Mouse (Mus musculus): ENCODE measurements around the gene Csn3. TPM values are rescaled to one million over a fixed set of nuclear protein-coding genes. Genes with fewer than 3 reads are reported as not detected.

The Csn3 gene
- total RNA-seq (2014; fragmentation: Nextera tagmentation) (not detected in 2 replicates), total RNA-seq (2017) (0.16 and 0.23 TPM in 2 replicates), polyA plus RNA-seq (2012) (not detected in 2 replicates)

GRCm38 (mm10) chr5:87925372-87925771 lies at the start of gene Csn3:
TSS of gene Csn3 (plus strand) at chr5:87925579.
- DNase-seq (ENCODE audit: low spot score) (no peak), ATAC-seq (ENCODE audit: extremely low read depth, insufficient number of reproducible peaks, low FRiP score, poor library complexity, severe bottlenecking) (no peak)
- Histone ChIP-seq H3K9me3 (replicated peaks) (no peaks in the 10 kb centered on the region), H3K36me3 (replicated peaks) (no peaks in the 10 kb centered on the region), H3K4me3 (ENCODE audit: low read depth, low read length) (no peak within 1 kb of the TSS), H3K27me3 (ENCODE audit: insufficient read depth, low read length) (no peaks in the 10 kb centered on the region), H3K4me1 (ENCODE audit: insufficient read depth, low read depth, low read length) (no peaks in the 10 kb centered on the region)
- no peak for TF ChIP-seq POLR2AphosphoS5 (IDR thresholded peaks at IDR 0.05; ENCODE audit: insufficient replicate concordance, low read depth, low read length)

- Histone ChIP-seq H3K4me3 (ENCODE audit: low read depth, low read length) (no peak within 1 kb of the TSS), H3K4me1 (ENCODE audit: insufficient read depth, low read depth, low read length) (no peaks in the 10 kb centered on the region), H3K27me3 (ENCODE audit: insufficient read depth, low read length) (no peaks in the 10 kb centered on the region), H3K9me3 (replicated peaks) (no peaks in the 10 kb centered on the region), H3K36me3 (replicated peaks) (no peaks in the 10 kb centered on the region)
- DNase-seq (ENCODE audit: low spot score): no peak
- no peak for ATAC-seq (ENCODE audit: extremely low read depth, insufficient number of reproducible peaks, low FRiP score, poor library complexity, severe bottlenecking)
- no peak for TF ChIP-seq TAL1 (conservative IDR thresholded peaks at IDR 0.05; ENCODE audit: low read depth, low read length)
- no peak for TF ChIP-seq POLR2AphosphoS5 (IDR thresholded peaks at IDR 0.05; ENCODE audit: insufficient replicate concordance, low read depth, low read length)
- no peak for TF ChIP-seq GATA1 (IDR thresholded peaks at IDR 0.05; ENCODE audit: borderline replicate concordance, low read length)
- no peak for TF ChIP-seq CTCF (IDR thresholded peaks at IDR 0.05; ENCODE audit: low read depth, low read length)
- no peak for TF ChIP-seq GATA2 (IDR thresholded peaks at IDR 0.05; ENCODE audit: borderline replicate concordance, low read depth, low read length)
Measured at GRCm38 (mm10) chr5:87884729-87885128, 40.6 kb upstream of the Csn3 start, which contains the start of gene Odam. TSS of gene Odam (plus strand) at chr5:87885029.

- ATAC-seq (ENCODE audit: extremely low read depth, insufficient number of reproducible peaks, low FRiP score, poor library complexity, severe bottlenecking): no peak
- Histone ChIP-seq H3K4me1 (ENCODE audit: insufficient read depth, low read depth, low read length) (no peaks in the 10 kb centered on the region), H3K36me3 (replicated peaks) (no peaks in the 10 kb centered on the region), H3K9me3 (replicated peaks) (no peaks in the 10 kb centered on the region), H3K27me3 (ENCODE audit: insufficient read depth, low read length) (no peaks in the 10 kb centered on the region), H3K4me3 (ENCODE audit: low read depth, low read length) (no peak overlapping the region)
- TF ChIP-seq POLR2AphosphoS5 (IDR thresholded peaks at IDR 0.05; ENCODE audit: insufficient replicate concordance, low read depth, low read length): no peak
- no peak for TF ChIP-seq GATA2 (IDR thresholded peaks at IDR 0.05; ENCODE audit: borderline replicate concordance, low read depth, low read length)
- no peak for TF ChIP-seq GATA1 (IDR thresholded peaks at IDR 0.05; ENCODE audit: borderline replicate concordance, low read length)
- TF ChIP-seq CTCF (IDR thresholded peaks at IDR 0.05; ENCODE audit: low read depth, low read length): no peak
- TF ChIP-seq TAL1 (conservative IDR thresholded peaks at IDR 0.05; ENCODE audit: low read depth, low read length): no peak
- DNase-seq (ENCODE audit: low spot score): no peak
Measured at GRCm38 (mm10) chr5:87931603-87932002, 6.2 kb downstream of the Csn3 start.

- Histone ChIP-seq H3K36me3 (replicated peaks) (no peaks in the 10 kb centered on the region), H3K27me3 (ENCODE audit: insufficient read depth, low read length) (no peaks in the 10 kb centered on the region), H3K9me3 (replicated peaks) (no peaks in the 10 kb centered on the region; the same call in 1 of the 2 replicates), H3K4me1 (ENCODE audit: insufficient read depth, low read depth, low read length) (no peaks in the 10 kb centered on the region), H3K4me3 (ENCODE audit: low read depth, low read length) (no peak overlapping the region)
- ATAC-seq (ENCODE audit: extremely low read depth, insufficient number of reproducible peaks, low FRiP score, poor library complexity, severe bottlenecking) (no peak), DNase-seq (ENCODE audit: low spot score) (no peak)
- no peak for TF ChIP-seq POLR2AphosphoS5 (IDR thresholded peaks at IDR 0.05; ENCODE audit: insufficient replicate concordance, low read depth, low read length)
- no peak for TF ChIP-seq TAL1 (conservative IDR thresholded peaks at IDR 0.05; ENCODE audit: low read depth, low read length)
- TF ChIP-seq GATA1 (IDR thresholded peaks at IDR 0.05; ENCODE audit: borderline replicate concordance, low read length): no peak
- no peak for TF ChIP-seq GATA2 (IDR thresholded peaks at IDR 0.05; ENCODE audit: borderline replicate concordance, low read depth, low read length)
- no peak for TF ChIP-seq CTCF (IDR thresholded peaks at IDR 0.05; ENCODE audit: low read depth, low read length)
Measured at GRCm38 (mm10) chr5:87940752-87941151, 15.4 kb downstream of the Csn3 start.

- TF ChIP-seq POLR2AphosphoS5 (IDR thresholded peaks at IDR 0.05; ENCODE audit: insufficient replicate concordance, low read depth, low read length) (no peak), GATA2 (IDR thresholded peaks at IDR 0.05; ENCODE audit: borderline replicate concordance, low read depth, low read length) (no peak), GATA1 (IDR thresholded peaks at IDR 0.05; ENCODE audit: borderline replicate concordance, low read length) (no peak), CTCF (IDR thresholded peaks at IDR 0.05; ENCODE audit: low read depth, low read length) (no peak), TAL1 (conservative IDR thresholded peaks at IDR 0.05; ENCODE audit: low read depth, low read length) (no peak)
- Histone ChIP-seq H3K9me3 (replicated peaks) (no peaks in the 10 kb centered on the region; the same call in 1 of the 2 replicates), H3K36me3 (replicated peaks) (no peaks in the 10 kb centered on the region), H3K4me3 (ENCODE audit: low read depth, low read length) (no peak overlapping the region), H3K4me1 (ENCODE audit: insufficient read depth, low read depth, low read length) (no peaks in the 10 kb centered on the region), H3K27me3 (ENCODE audit: insufficient read depth, low read length) (no peaks in the 10 kb centered on the region)
- no peak for DNase-seq (ENCODE audit: low spot score)
- ATAC-seq (ENCODE audit: extremely low read depth, insufficient number of reproducible peaks, low FRiP score, poor library complexity, severe bottlenecking): no peak
Measured at GRCm38 (mm10) chr5:87942515-87942914, 17.1 kb downstream of the Csn3 start.

- no peak for ATAC-seq (ENCODE audit: extremely low read depth, insufficient number of reproducible peaks, low FRiP score, poor library complexity, severe bottlenecking)
- Histone ChIP-seq H3K27me3 (ENCODE audit: insufficient read depth, low read length) (no peaks in the 10 kb centered on the region), H3K36me3 (replicated peaks) (no peaks in the 10 kb centered on the region), H3K9me3 (replicated peaks) (no peaks in the 10 kb centered on the region), H3K4me3 (ENCODE audit: low read depth, low read length) (no peak overlapping the region), H3K4me1 (ENCODE audit: insufficient read depth, low read depth, low read length) (no peaks in the 10 kb centered on the region)
- no peak for TF ChIP-seq POLR2AphosphoS5 (IDR thresholded peaks at IDR 0.05; ENCODE audit: insufficient replicate concordance, low read depth, low read length)
- no peak for TF ChIP-seq TAL1 (conservative IDR thresholded peaks at IDR 0.05; ENCODE audit: low read depth, low read length)
- TF ChIP-seq GATA1 (IDR thresholded peaks at IDR 0.05; ENCODE audit: borderline replicate concordance, low read length): no peak
- TF ChIP-seq GATA2 (IDR thresholded peaks at IDR 0.05; ENCODE audit: borderline replicate concordance, low read depth, low read length): no peak
- TF ChIP-seq CTCF (IDR thresholded peaks at IDR 0.05; ENCODE audit: low read depth, low read length): no peak
- DNase-seq (ENCODE audit: low spot score): no peak
Measured at GRCm38 (mm10) chr5:87951836-87952235, 26.5 kb downstream of the Csn3 start.

Data from G1E (cell line).